Mouse (Mus musculus) limb, embryonic 10.5 days (tissue): Measurements from ENCODE around the gene Prcc. TPM values are rescaled to one million over a fixed set of nuclear protein-coding genes. Genes with fewer than 3 reads are reported as not detected.
A peak's percentile ranks its signal among the peaks of the same experiment; 100 is the strongest.
"Not testable (repeated sequence)": the region's sequence is repeated elsewhere in the genome, so short reads cannot be mapped to it uniquely, and the experiment has no call there.

Source experiments
- DNase-seq: peaks from one replicate; pipeline ENCODE4 v3.0.0-alpha.2; 2017; ENCODE audit warnings: low spot score
- H3K27ac ChIP-seq: fragments of 300-500 bp; sonication (generic); 2 replicates; pipeline ENCODE4 v1.5.1; 2016; ENCODE audit warnings: mild to moderate bottlenecking
- H3K27me3 ChIP-seq: fragments of 300-500 bp; sonication (generic); 2 replicates; pipeline ENCODE4 v1.6.1; 2016; ENCODE audit warnings: low read depth, mild to moderate bottlenecking; ENCODE audit not compliant: poor library complexity, severe bottlenecking
- H3K36me3 ChIP-seq: fragments of 300-500 bp; sonication (generic); 2 replicates; pipeline ENCODE4 v1.6.1; 2016; ENCODE audit warnings: mild to moderate bottlenecking, moderate library complexity
- H3K4me1 ChIP-seq: fragments of 300-500 bp; sonication (generic); 2 replicates; pipeline ENCODE4 v1.6.1; 2016
- H3K4me3 ChIP-seq: fragments of 300-500 bp; sonication (generic); 2 replicates; pipeline ENCODE4 v1.5.1; 2016; ENCODE audit warnings: mild to moderate bottlenecking, moderate library complexity
- H3K9me3 ChIP-seq: fragments of 300-500 bp; sonication (generic); replicated peaks from 2 replicates; pipeline ENCODE4 v1.6.1; 2016; ENCODE audit warnings: mild to moderate bottlenecking
- WGBS: fragments of 180-500 bp; shearing (Covaris S2); methylation state at CpG from one replicate; pipeline ENCODE4 v1.1.7; 2016; 5-methylcytosine and 5-hydroxymethylcytosine counted together
- polyA plus RNA-seq: library from polyadenylated mRNA; unstranded; fragments of >200 nt; fragmentation: Nextera tagmentation; extraction: Ambion mirVana; gene quantifications from 2 replicates; pipeline ENCODE4 v1.2.1, GENCODE M21; 2016

Prcc gene
- polyA plus RNA-seq, 1 experiment from 2014 or later, result 17.5 TPM

GRCm38 (mm10) chr3:87854795-87855568 is 30.4 kb downstream of the Prcc start:
- no peak for DNase-seq
- WGBS, result 59% methylated on average over 7 of the region's 7 CpGs
- peaks cover 9% of the 10 kb centered on the region; the same call in 1 of the 2 replicates for H3K4me1 ChIP-seq
- no peaks in the 10 kb centered on the region for H3K9me3 ChIP-seq
- no peak overlapping the region for H3K4me3 ChIP-seq
- H3K36me3 ChIP-seq, result peaks cover 45% of the 10 kb centered on the region
- H3K27ac ChIP-seq, result peak overlapping the region; percentile 44; the same call in 1 of the 2 replicates
- no peaks in the 10 kb centered on the region for H3K27me3 ChIP-seq

GRCm38 (mm10) chr3:87849117-87849516 is 36.3 kb downstream of the Prcc start:
- no peaks in the 10 kb centered on the region for H3K27me3 ChIP-seq
- H3K27ac ChIP-seq, result no peak overlapping the region
- H3K4me1 ChIP-seq, result peaks cover 3% of the 10 kb centered on the region
- DNase-seq, result no peak
- no peak overlapping the region for H3K4me3 ChIP-seq
- no peaks in the 10 kb centered on the region for H3K9me3 ChIP-seq
- WGBS, result 83% methylated on average over 14 of the region's 14 CpGs
- H3K36me3 ChIP-seq, result no peaks in the 10 kb centered on the region

- no peak for DNase-seq
- no peaks in the 10 kb centered on the region for H3K9me3 ChIP-seq
- no peaks in the 10 kb centered on the region for H3K27me3 ChIP-seq
- no peaks in the 10 kb centered on the region for H3K36me3 ChIP-seq
- H3K27ac ChIP-seq, result no peak overlapping the region
- H3K4me1 ChIP-seq, result peaks cover 3% of the 10 kb centered on the region
- no peak overlapping the region for H3K4me3 ChIP-seq
- WGBS, result 73% methylated on average over 5 of the region's 5 CpGs
Measured at GRCm38 (mm10) chr3:87847680-87848079, 37.7 kb downstream of the Prcc start.

- Histone ChIP-seq H3K27me3 (no peaks in the 10 kb centered on the region), H3K4me3 (no peak within 1 kb of the TSS), H3K4me1 (peaks cover 3% of the 10 kb centered on the region), H3K36me3 (no peaks in the 10 kb centered on the region), H3K27ac (no peak within 1 kb of the TSS), H3K9me3 (no peaks in the 10 kb centered on the region)
- DNase-seq, result no peak
- WGBS, result 78% methylated on average over 7 of the region's 7 CpGs
Measured at GRCm38 (mm10) chr3:87846650-87847110, 38.7 kb downstream of the Prcc start, which contains the start of gene Sh2d2a. TSS of gene Sh2d2a (plus strand) at chr3:87846755.

- Histone ChIP-seq H3K9me3 (no peaks in the 10 kb centered on the region), H3K27me3 (no peaks in the 10 kb centered on the region), H3K27ac (no peak overlapping the region), H3K4me1 (peaks cover 3% of the 10 kb centered on the region), H3K4me3 (no peak overlapping the region), H3K36me3 (no peaks in the 10 kb centered on the region)
- 72% methylated on average over 4 of the region's 4 CpGs for WGBS
- DNase-seq, result no peak
Measured at GRCm38 (mm10) chr3:87846186-87846585, 39.2 kb downstream of the Prcc start.

GRCm38 (mm10) chr3:87844981-87845380 is 40.4 kb downstream of the Prcc start:
- H3K4me3 ChIP-seq, result no peak overlapping the region
- no peak for DNase-seq
- H3K27ac ChIP-seq, result no peak overlapping the region
- no peaks in the 10 kb centered on the region for H3K36me3 ChIP-seq
- H3K27me3 ChIP-seq, result no peaks in the 10 kb centered on the region
- H3K4me1 ChIP-seq, result peaks cover 3% of the 10 kb centered on the region
- WGBS, result 87% methylated on average over 4 of the region's 4 CpGs
- H3K9me3 ChIP-seq, result no peaks in the 10 kb centered on the region

- H3K27me3 ChIP-seq, result 0 out of 2 replicates have a peak, but pooled peaks cover 7% of the 10 kb centered on the region
- DNase-seq, result no peak
- no peaks in the 10 kb centered on the region for H3K9me3 ChIP-seq
- H3K36me3 ChIP-seq, result no peaks in the 10 kb centered on the region
- H3K4me3 ChIP-seq, result no peak overlapping the region
- H3K4me1 ChIP-seq, result no peaks in the 10 kb centered on the region
- no peak overlapping the region for H3K27ac ChIP-seq
Measured at GRCm38 (mm10) chr3:87840858-87841257, 44.5 kb downstream of the Prcc start.

- no peak overlapping the region for H3K27ac ChIP-seq
- H3K27me3 ChIP-seq, result 0 out of 2 replicates have a peak, but pooled peaks cover 7% of the 10 kb centered on the region
- DNase-seq, result peak; percentile 86
- H3K4me3 ChIP-seq, result no peak overlapping the region
- no peaks in the 10 kb centered on the region for H3K36me3 ChIP-seq
- H3K4me1 ChIP-seq, result no peaks in the 10 kb centered on the region
- 0% methylated on average over 4 of the region's 4 CpGs for WGBS
- no peaks in the 10 kb centered on the region for H3K9me3 ChIP-seq
Measured at GRCm38 (mm10) chr3:87838622-87839021, 46.8 kb downstream of the Prcc start.

- H3K4me1 ChIP-seq, result no peaks in the 10 kb centered on the region
- no peak for DNase-seq
- H3K27ac ChIP-seq, result no peak overlapping the region
- no peak overlapping the region for H3K4me3 ChIP-seq
- 65% methylated on average over 5 of the region's 5 CpGs for WGBS
- no peaks in the 10 kb centered on the region for H3K9me3 ChIP-seq
- no peaks in the 10 kb centered on the region for H3K27me3 ChIP-seq
- H3K36me3 ChIP-seq, result no peaks in the 10 kb centered on the region
Measured at GRCm38 (mm10) chr3:87833482-87833881, 51.9 kb downstream of the Prcc start.

GRCm38 (mm10) chr3:87832109-87832859 is 53.1 kb downstream of the Prcc start:
- H3K9me3 ChIP-seq, result no peaks in the 10 kb centered on the region
- no peak overlapping the region for H3K4me3 ChIP-seq
- no peak for DNase-seq
- H3K27me3 ChIP-seq, result no peaks in the 10 kb centered on the region
- H3K27ac ChIP-seq, result no peak overlapping the region
- no peaks in the 10 kb centered on the region for H3K4me1 ChIP-seq
- no peaks in the 10 kb centered on the region for H3K36me3 ChIP-seq
- 87% methylated on average over 7 of the region's 7 CpGs for WGBS

GRCm38 (mm10) chr3:87829025-87829424 is 56.4 kb downstream of the Prcc start:
- 45% methylated on average over 10 of the region's 10 CpGs for WGBS
- Histone ChIP-seq H3K4me1 (no peaks in the 10 kb centered on the region), H3K4me3 (no peak overlapping the region), H3K9me3 (no peaks in the 10 kb centered on the region), H3K27me3 (no peaks in the 10 kb centered on the region), H3K36me3 (no peaks in the 10 kb centered on the region), H3K27ac (no peak overlapping the region)
- no peak for DNase-seq

- Histone ChIP-seq H3K9me3 (no peaks in the 10 kb centered on the region), H3K4me3 (no peak overlapping the region), H3K27me3 (no peaks in the 10 kb centered on the region), H3K4me1 (no peaks in the 10 kb centered on the region), H3K36me3 (no peaks in the 10 kb centered on the region), H3K27ac (no peak overlapping the region)
- 57% methylated on average over 4 of the region's 4 CpGs for WGBS
- DNase-seq, result no peak
Measured at GRCm38 (mm10) chr3:87828435-87828834, 57.0 kb downstream of the Prcc start.

GRCm38 (mm10) chr3:87824206-87824605 is 61.2 kb downstream of the Prcc start, which contains the start of gene Pear1:
TSS of gene Pear1 (minus strand) at chr3:87824306.
- 81% methylated on average over 1 of the region's 1 CpGs for WGBS

More at GRCm38 (mm10) chr3:87824206-87824605, 61.2 kb downstream of the Prcc start, which contains the start of gene Pear1:
- H3K36me3 ChIP-seq, H3K4me1 ChIP-seq, H3K27me3 ChIP-seq, H3K4me3 ChIP-seq, DNase-seq, H3K9me3 ChIP-seq, H3K27ac ChIP-seq: not testable (repeated sequence)
